Mouse (Mus musculus) liver, embryonic 16.5 days (tissue): ENCODE results near the gene Galnt16. TPM values are rescaled to one million over a fixed set of nuclear protein-coding genes. Genes with fewer than 3 reads are reported as not detected.

Source experiments
- ATAC-seq: fragments of 200-750 bp; cut with Nextera tagmentation; 2 replicates; pipeline ENCODE4 v1.8.0; 2017; ENCODE audit warnings: low read depth, mild to moderate bottlenecking, moderate number of reproducible peaks, moderate library complexity
- H3K27ac ChIP-seq: fragments of 300-500 bp; sonication (generic); 2 replicates; pipeline ENCODE4 v1.5.1; 2014; ENCODE audit warnings: mild to moderate bottlenecking, low read length
- H3K27me3 ChIP-seq: fragments of 300-500 bp; sonication (generic); 2 replicates; pipeline ENCODE4 v1.6.1; 2014; ENCODE audit warnings: low read depth, low read length, mixed read lengths; ENCODE audit not compliant: control insufficient read depth, insufficient read depth
- H3K36me3 ChIP-seq: fragments of 300-500 bp; sonication (generic); 2 replicates; pipeline ENCODE4 v1.6.1; 2014; ENCODE audit warnings: mild to moderate bottlenecking; ENCODE audit not compliant: control insufficient read depth, insufficient read depth
- H3K4me1 ChIP-seq: fragments of 300-500 bp; sonication (generic); 2 replicates; pipeline ENCODE4 v1.6.1; 2014; ENCODE audit warnings: low read depth, low read length, mixed read lengths; ENCODE audit not compliant: control insufficient read depth
- H3K4me2 ChIP-seq: fragments of 300-500 bp; sonication (generic); 2 replicates; pipeline ENCODE4 v1.6.1; 2014; ENCODE audit warnings: low read depth, low read length, mixed read lengths
- H3K4me3 ChIP-seq: fragments of 300-500 bp; sonication (generic); 2 replicates; pipeline ENCODE4 v1.5.1; 2014; ENCODE audit warnings: low read depth, mild to moderate bottlenecking, low read length
- H3K9ac ChIP-seq: fragments of 300-500 bp; sonication (generic); 2 replicates; pipeline ENCODE4 v1.6.1; 2014; ENCODE audit warnings: low read depth, low read length
- H3K9me3 ChIP-seq: fragments of 300-500 bp; sonication (generic); replicated peaks from 2 replicates; pipeline ENCODE4 v1.6.1; 2016; ENCODE audit warnings: low read length; ENCODE audit not compliant: control insufficient read depth
- WGBS: fragments of 180-500 bp; shearing (Covaris S2); extraction: QIAGEN DNeasy Blood & Tissue Kit; methylation state at CpG from one replicate; pipeline ENCODE4 v1.1.7; 2014; ENCODE audit not compliant: insufficient replicate concordance; 5-methylcytosine and 5-hydroxymethylcytosine counted together
- polyA plus RNA-seq: library from polyadenylated mRNA; unstranded; fragments of >200 nt; fragmentation: Nextera tagmentation; extraction: Ambion mirVana; gene quantifications from 2 replicates; pipeline ENCODE4 v1.2.1, GENCODE M21; 2015

The Galnt16 gene
- polyA plus RNA-seq, 1 experiment from 2014 or later: 0.53 TPM

DNA sequence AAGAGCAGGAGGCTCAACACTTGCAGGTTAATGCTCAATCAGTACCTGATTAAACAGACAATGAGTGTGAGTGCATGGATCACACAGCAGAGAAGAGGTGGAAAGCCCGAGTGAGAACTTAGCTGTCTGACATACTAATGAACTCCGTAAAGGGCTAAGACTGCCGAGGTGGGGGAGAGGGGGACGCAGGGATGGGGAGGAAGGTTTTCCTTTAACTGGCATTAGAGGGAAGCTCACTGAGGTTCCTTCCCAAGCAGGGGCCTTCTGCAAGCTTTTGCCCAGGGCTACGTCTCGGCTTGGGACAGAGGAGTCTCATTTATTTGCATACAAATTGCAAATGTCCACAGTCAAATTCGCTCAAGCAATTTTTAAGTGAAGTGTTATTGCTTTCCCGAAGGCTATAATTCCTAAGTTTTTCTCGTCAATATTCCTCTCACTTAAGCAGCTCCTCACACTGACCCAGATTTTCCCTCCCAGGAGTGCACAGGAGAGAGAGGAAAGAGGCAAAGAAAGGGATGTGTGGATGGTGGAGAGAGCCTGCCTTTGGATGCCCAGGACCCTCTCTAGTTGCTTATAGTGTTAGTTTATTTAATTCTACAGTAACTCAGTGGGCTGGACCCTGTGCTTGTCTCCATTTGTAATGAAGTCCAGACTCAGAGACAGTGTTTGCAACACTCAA lies 94.2 kb downstream of the Galnt16 start:
- H3K9me3 ChIP-seq: no peaks in the 10 kb centered on the region
- no peak overlapping the region for H3K4me2 ChIP-seq
- H3K36me3 ChIP-seq: no peaks in the 10 kb centered on the region
- no peak overlapping the region for H3K9ac ChIP-seq
- H3K27ac ChIP-seq: no peak overlapping the region
- no peak for ATAC-seq
- H3K4me3 ChIP-seq: no peak overlapping the region
- H3K4me1 ChIP-seq: no peaks in the 10 kb centered on the region
- no peaks in the 10 kb centered on the region for H3K27me3 ChIP-seq
- WGBS: 53% methylated on average over 9 of the region's 9 CpGs

GRCm38 (mm10) chr12:80615371-80616257 lies 97.5 kb downstream of the Galnt16 start:
- 35% methylated on average over 7 of the region's 7 CpGs for WGBS
- H3K9ac ChIP-seq: no peak overlapping the region
- H3K9me3 ChIP-seq: no peaks in the 10 kb centered on the region
- no peaks in the 10 kb centered on the region for H3K36me3 ChIP-seq
- peak; percentile 51 for ATAC-seq
- H3K4me1 ChIP-seq: no peaks in the 10 kb centered on the region
- no peak overlapping the region for H3K27ac ChIP-seq
- H3K27me3 ChIP-seq: no peaks in the 10 kb centered on the region
- no peak overlapping the region for H3K4me2 ChIP-seq
- no peak overlapping the region for H3K4me3 ChIP-seq

- no peak overlapping the region for H3K27ac ChIP-seq
- no peaks in the 10 kb centered on the region for H3K4me1 ChIP-seq
- 56% methylated on average over 5 of the region's 5 CpGs for WGBS
- no peaks in the 10 kb centered on the region for H3K27me3 ChIP-seq
- H3K4me2 ChIP-seq: no peak overlapping the region
- no peaks in the 10 kb centered on the region for H3K36me3 ChIP-seq
- no peaks in the 10 kb centered on the region for H3K9me3 ChIP-seq
- no peak overlapping the region for H3K4me3 ChIP-seq
- no peak overlapping the region for H3K9ac ChIP-seq
- ATAC-seq: no peak
These were observed 102.4 kb downstream of the Galnt16 start for GRCm38 (mm10) chr12:80620501-80620900.

GRCm38 (mm10) chr12:80631790-80632189 lies 113.7 kb downstream of the Galnt16 start:
- WGBS: 74% methylated on average over 5 of the region's 5 CpGs
- ATAC-seq: no peak

DNA sequence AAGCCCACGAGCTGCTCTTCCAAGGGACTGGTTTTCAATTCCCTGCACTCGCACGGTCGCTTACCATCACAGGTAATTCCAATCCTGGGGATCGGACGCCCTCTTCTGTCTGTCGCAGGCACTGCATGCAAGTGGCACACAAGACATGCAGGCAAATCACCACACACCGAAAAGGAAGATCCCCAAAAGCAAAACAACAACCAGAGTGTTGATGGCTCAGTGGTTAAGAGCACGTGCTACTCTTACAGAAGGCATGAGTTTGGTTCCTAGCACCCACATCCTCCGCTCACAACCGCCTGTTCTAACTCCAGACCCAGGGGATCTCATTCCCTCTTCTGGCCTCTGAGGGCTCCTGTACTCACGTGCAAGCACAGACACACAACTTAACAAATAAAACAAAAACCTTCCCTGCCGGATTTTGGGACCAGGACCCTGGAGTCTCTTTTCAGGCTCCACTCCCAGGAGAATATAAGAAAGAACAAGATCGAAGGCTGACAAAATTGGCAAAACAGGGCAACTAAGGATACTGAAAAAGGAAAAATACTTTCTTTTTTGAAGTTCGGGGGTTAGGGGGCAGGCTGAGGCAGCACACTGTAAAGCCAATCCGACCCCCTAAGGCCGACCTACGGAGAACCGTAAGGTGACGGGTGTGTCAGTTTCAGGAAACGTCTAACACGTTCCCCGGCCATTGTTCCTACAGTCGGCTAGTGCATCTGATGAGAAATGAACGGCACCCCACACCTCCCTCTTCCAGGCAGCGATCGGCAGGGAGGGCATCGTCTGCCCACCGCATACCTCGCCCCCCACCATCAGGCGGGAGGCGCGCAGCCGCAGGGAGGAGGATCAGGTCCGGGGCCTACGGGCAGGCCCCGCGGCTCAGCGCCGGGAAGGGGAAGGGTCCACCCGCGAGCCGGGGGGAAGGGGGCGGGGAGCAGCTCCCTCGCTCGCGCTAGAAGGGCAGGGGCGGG lies 124.9 kb downstream of the Galnt16 start:
- peak overlapping the region; percentile 96 for H3K4me3 ChIP-seq
- peak; percentile 39 for ATAC-seq
- H3K4me2 ChIP-seq: peak overlapping the region; percentile 94
- H3K4me1 ChIP-seq: peaks cover 28% of the 10 kb centered on the region
- H3K27ac ChIP-seq: peak overlapping the region; percentile 78
- peaks cover 25% of the 10 kb centered on the region for H3K36me3 ChIP-seq
- H3K9me3 ChIP-seq: no peaks in the 10 kb centered on the region
- WGBS: 1% methylated on average over 46 of the region's 48 CpGs
- H3K27me3 ChIP-seq: no peaks in the 10 kb centered on the region
- H3K9ac ChIP-seq: peak overlapping the region; percentile 92

More at GRCm38 (mm10) chr12:80631790-80632189, 113.7 kb downstream of the Galnt16 start:
- peaks cover 20% of the 10 kb centered on the region for H3K36me3 ChIP-seq
- no peak overlapping the region for H3K27ac ChIP-seq
- no peak overlapping the region for H3K4me3 ChIP-seq
- no peaks in the 10 kb centered on the region for H3K4me1 ChIP-seq
- H3K27me3 ChIP-seq: no peaks in the 10 kb centered on the region
- H3K9me3 ChIP-seq: no peaks in the 10 kb centered on the region
- H3K4me2 ChIP-seq: no peak overlapping the region
- H3K9ac ChIP-seq: no peak overlapping the region

DNA sequence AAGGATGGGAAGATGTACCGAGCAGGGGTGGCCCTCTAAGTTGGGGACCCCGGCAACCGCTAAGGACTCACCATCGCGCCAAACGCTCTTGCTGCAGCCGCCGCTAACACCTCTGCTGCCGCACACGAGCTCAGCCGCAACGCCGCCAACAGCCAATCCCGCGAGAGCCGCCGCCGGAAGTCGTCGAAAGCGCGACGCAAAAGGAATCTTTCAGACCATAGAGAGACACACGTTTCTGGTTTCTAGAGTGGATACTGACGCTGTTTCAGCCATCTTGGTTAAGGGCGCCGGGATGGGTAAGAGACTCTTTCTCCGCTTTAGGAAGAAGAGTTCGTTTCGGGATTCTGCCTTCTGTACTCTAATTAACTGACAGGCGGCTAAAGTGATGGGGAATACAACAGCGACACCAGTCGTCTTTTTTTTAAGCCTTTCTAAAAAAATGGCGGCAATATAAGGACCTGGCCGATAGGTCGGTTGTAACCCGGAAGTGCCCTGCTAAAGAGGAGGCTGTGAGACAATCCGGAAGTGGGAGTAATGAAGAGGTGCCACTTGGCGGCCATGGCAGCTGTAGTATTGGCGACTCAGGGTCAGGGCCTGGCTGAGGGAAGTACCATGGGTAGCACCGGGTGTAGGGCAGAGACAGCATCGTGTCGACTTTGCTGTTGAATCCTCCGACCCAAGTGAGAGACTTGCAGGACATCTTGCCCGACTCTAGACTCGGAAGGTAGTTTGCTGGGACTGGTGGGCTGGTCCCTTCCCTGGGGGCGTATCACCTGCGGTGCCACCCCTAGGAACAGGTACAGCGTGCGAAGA lies 125.8 kb downstream of the Galnt16 start, which contains the start of the genes Slc39a9 and Erh:
Slc39a9 (plus strand) TSS at position 191 of the 813 bp plus-strand sequence.
Erh (minus strand) TSS at position 649 of the 813 bp plus-strand sequence.
- ATAC-seq: peak; percentile 94
- Histone ChIP-seq H3K9ac (peak within 1 kb of the TSS; percentile 92), H3K27ac (peak within 1 kb of the TSS; percentile 88), H3K4me1 (peaks cover 28% of the 10 kb centered on the region), H3K4me2 (peak within 1 kb of the TSS; percentile 94), H3K4me3 (peak within 1 kb of the TSS; percentile 96), H3K27me3 (no peaks in the 10 kb centered on the region), H3K36me3 (peaks cover 17% of the 10 kb centered on the region), H3K9me3 (no peaks in the 10 kb centered on the region)
- WGBS: under 1% methylated on average over 50 of the region's 50 CpGs

DNA sequence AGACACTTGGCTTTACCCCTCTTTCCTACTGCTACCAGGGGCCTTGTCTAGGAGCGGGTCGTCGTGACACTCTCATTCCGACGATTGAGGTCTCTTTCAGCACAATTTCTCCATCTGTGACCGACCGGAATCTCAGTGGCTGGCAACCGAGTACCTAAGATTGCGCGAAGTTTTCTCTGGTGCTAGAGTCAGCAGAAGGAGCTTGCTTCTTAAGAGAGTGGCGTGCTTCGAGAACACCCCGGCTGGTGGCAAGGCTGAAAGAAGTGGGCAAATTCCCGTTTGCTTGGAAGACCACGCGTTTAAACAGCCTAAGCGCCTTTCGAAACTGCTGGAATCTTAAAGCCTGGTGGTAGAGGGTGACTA lies 126.4 kb downstream of the Galnt16 start:
- Histone ChIP-seq H3K27me3 (no peaks in the 10 kb centered on the region), H3K9me3 (no peaks in the 10 kb centered on the region), H3K4me3 (peak overlapping the region; percentile 96), H3K9ac (peak overlapping the region; percentile 92), H3K36me3 (peaks cover 14% of the 10 kb centered on the region), H3K4me1 (peaks cover 28% of the 10 kb centered on the region), H3K27ac (peak overlapping the region; percentile 88; the same call in 1 of the 2 replicates), H3K4me2 (peak overlapping the region; percentile 94)
- no peak for ATAC-seq
- WGBS: 4% methylated on average over 18 of the region's 18 CpGs

DNA sequence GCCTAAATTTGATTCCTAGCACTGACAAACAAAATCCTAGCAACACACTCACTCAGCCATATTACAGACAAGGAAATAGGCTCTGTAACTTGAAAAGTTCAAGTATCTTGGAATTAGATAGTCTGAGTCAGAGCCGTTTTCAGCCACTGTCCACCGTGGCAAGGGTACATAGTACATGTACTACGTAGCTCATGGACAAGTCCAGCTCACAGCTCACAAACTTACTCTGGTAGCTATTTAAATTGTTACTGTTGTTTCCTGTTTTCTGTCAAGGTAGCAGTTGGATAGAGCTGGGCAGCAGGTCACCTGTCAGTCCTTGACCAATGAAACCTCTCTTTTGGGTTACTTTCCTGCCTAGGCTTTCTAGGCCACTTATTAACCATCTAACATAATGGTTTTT lies 128.3 kb downstream of the Galnt16 start:
- Histone ChIP-seq H3K9ac (no peak overlapping the region), H3K27me3 (no peaks in the 10 kb centered on the region), H3K9me3 (no peaks in the 10 kb centered on the region), H3K4me3 (0 out of 2 replicates have a peak overlapping the region, but pooled peaks have one; percentile 5), H3K27ac (no peak overlapping the region), H3K4me1 (peaks cover 31% of the 10 kb centered on the region), H3K36me3 (no peaks in the 10 kb centered on the region), H3K4me2 (peak overlapping the region; percentile 94)
- no peak for ATAC-seq
- WGBS: 75% methylated on average over 3 of the region's 3 CpGs
